Mouse (Mus musculus) heart, postnatal 0 days (tissue): Measurements from ENCODE around the gene Rap1gap2. TPM values are rescaled to one million over a fixed set of nuclear protein-coding genes. Genes with fewer than 3 reads are reported as not detected.

Experiments
- ATAC-seq: fragments of 200-750 bp; cut with Nextera tagmentation; 2 replicates; pipeline ENCODE4 v1.8.0; 2017; ENCODE audit warnings: low read depth, moderate number of reproducible peaks, moderate library complexity; ENCODE audit not compliant: insufficient read depth
- DNase-seq: peaks from one replicate; pipeline ENCODE4 v3.0.0-alpha.2; 2016; ENCODE audit warnings: low spot score
- H3K27ac ChIP-seq: fragments of 300-500 bp; sonication (generic); 2 replicates; pipeline ENCODE4 v1.5.1; 2014; ENCODE audit warnings: low read depth, mild to moderate bottlenecking
- H3K27me3 ChIP-seq: fragments of 300-500 bp; sonication (generic); 2 replicates; pipeline ENCODE4 v1.6.1; 2014; ENCODE audit warnings: low read length, mixed read lengths; ENCODE audit not compliant: control insufficient read depth, insufficient read depth
- H3K36me3 ChIP-seq: fragments of 300-500 bp; sonication (generic); replicated peaks from 2 replicates; pipeline ENCODE4 v1.6.1; 2014; ENCODE audit warnings: low read length, mixed read lengths; ENCODE audit not compliant: control insufficient read depth, insufficient read depth
- H3K4me1 ChIP-seq: fragments of 300-500 bp; sonication (generic); 2 replicates; pipeline ENCODE4 v1.6.1; 2014; ENCODE audit warnings: antibody characterized with exemption; ENCODE audit not compliant: control insufficient read depth, insufficient read depth
- H3K4me2 ChIP-seq: fragments of 300-500 bp; sonication (generic); 2 replicates; pipeline ENCODE4 v1.6.1; 2014; ENCODE audit warnings: low read depth, mild to moderate bottlenecking, low read length, moderate library complexity
- H3K4me3 ChIP-seq: fragments of 300-500 bp; sonication (generic); 2 replicates; pipeline ENCODE4 v1.5.1; 2014; ENCODE audit warnings: low read depth, low read length
- H3K9ac ChIP-seq: fragments of 300-500 bp; sonication (generic); replicated peaks from 2 replicates; pipeline ENCODE4 v1.6.1; 2014; ENCODE audit warnings: low read depth, low read length, mixed read lengths
- H3K9me3 ChIP-seq: fragments of 300-500 bp; sonication (generic); replicated peaks from 2 replicates; pipeline ENCODE4 v1.6.1; 2016; ENCODE audit warnings: low read length; ENCODE audit not compliant: control insufficient read depth
- CTCF ChIP-seq: IDR thresholded peaks from 2 replicates; pipeline ENCODE4 v1.5.1; 2016; ENCODE audit warnings: antibody characterized with exemption, control low read depth, low read depth
- EP300 ChIP-seq: IDR thresholded peaks from 2 replicates; pipeline ENCODE4 v1.6.1; 2016; ENCODE audit warnings: antibody characterized with exemption, low read depth
- WGBS: fragments of 180-500 bp; shearing (Covaris S2); extraction: QIAGEN DNeasy Blood & Tissue Kit; methylation state at CpG from one replicate; pipeline ENCODE4 v1.1.7; 2014; 5-methylcytosine and 5-hydroxymethylcytosine counted together
- polyA plus RNA-seq: library from polyadenylated mRNA; unstranded; fragments of >200 nt; fragmentation: Nextera tagmentation; extraction: Ambion mirVana; gene quantifications from 2 replicates; pipeline ENCODE4 v1.2.1, GENCODE M21; 2015
- total RNA-seq: library from RNA; depleted of rRNA; stranded (reverse); fragments of >200 nt; gene quantifications from 2 replicates; pipeline ENCODE4 v1.2.3, GENCODE M21; 2014; ENCODE audit warnings: low replicate concordance

The Rap1gap2 gene
- total and polyA plus RNA-seq, 2 experiments from 2014 or later = 5.6 to 16.5 TPM

DNA sequence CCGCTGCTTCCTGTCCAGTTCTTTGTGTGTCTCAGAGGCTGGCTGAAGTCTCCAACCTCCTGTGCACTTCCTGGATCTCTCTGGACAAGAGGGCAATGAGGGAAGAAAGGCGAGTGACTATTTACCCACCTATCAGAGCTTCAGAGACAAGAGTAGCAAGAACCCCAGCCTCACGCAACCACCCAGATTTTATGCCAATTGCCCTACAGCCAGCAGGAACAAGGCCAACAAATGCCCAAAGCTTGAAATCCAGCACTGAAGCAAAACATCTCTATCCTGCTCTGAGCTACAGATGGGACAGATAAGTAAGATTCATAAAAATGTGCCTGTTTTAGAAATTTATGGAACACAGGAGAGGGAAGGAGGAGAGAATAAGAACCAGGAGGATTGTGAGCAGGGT lies 109.7 kb downstream of the Rap1gap2 start:
- H3K27ac ChIP-seq = no peak overlapping the region
- no peak overlapping the region for H3K4me3 ChIP-seq
- DNase-seq = no peak
- no peak overlapping the region for H3K9ac ChIP-seq
- TF ChIP-seq CTCF (no peak), EP300 (no peak)
- H3K4me2 ChIP-seq = no peak overlapping the region
- H3K9me3 ChIP-seq = 0 out of 2 replicates have a peak, but pooled peaks cover 2% of the 10 kb centered on the region
- WGBS = 62% methylated on average over 3 of the region's 3 CpGs
- no peaks in the 10 kb centered on the region for H3K27me3 ChIP-seq
- peaks cover 12% of the 10 kb centered on the region for H3K4me1 ChIP-seq
- no peak for ATAC-seq
- no peaks in the 10 kb centered on the region for H3K36me3 ChIP-seq

DNA sequence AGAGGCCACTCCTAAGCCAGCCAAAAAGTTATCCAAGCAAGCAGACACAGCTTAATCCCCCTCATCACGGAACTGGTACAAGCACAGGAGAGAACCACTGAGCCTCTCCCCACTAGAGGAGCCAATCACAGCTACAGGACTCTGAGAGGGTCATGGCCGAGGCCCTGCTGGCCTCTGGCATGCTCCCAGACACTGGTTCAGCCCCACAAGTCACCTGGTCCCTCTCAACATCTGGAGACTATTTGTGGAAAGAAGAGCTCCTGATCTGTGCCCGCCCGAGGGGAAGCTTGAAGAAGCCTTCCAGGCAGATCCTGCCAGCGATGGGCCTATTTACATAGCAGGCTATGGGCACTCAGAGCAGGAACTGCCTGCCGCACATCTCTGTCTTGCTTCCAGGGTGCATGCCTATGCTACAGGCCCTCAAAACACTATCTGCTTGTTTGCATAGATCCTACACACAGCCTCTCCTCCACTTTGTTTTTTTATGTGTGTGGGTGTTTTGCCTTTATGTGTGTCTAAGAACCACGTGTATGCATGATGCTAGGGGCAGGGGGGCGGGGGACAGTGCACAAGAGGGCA lies 111.1 kb downstream of the Rap1gap2 start:
- H3K9me3 ChIP-seq = peaks cover 6% of the 10 kb centered on the region; the same call in 1 of the 2 replicates
- ATAC-seq = peak; percentile 36; the same call in 1 of the 2 replicates
- H3K4me1 ChIP-seq = peaks cover 12% of the 10 kb centered on the region
- H3K27me3 ChIP-seq = no peaks in the 10 kb centered on the region
- no peaks in the 10 kb centered on the region for H3K36me3 ChIP-seq
- H3K27ac ChIP-seq = no peak overlapping the region
- no peak for TF ChIP-seq CTCF
- TF ChIP-seq EP300 = no peak
- H3K9ac ChIP-seq = no peak overlapping the region
- no peak overlapping the region for H3K4me3 ChIP-seq
- no peak for DNase-seq
- WGBS = 42% methylated on average over 8 of the region's 8 CpGs
- H3K4me2 ChIP-seq = no peak overlapping the region

DNA sequence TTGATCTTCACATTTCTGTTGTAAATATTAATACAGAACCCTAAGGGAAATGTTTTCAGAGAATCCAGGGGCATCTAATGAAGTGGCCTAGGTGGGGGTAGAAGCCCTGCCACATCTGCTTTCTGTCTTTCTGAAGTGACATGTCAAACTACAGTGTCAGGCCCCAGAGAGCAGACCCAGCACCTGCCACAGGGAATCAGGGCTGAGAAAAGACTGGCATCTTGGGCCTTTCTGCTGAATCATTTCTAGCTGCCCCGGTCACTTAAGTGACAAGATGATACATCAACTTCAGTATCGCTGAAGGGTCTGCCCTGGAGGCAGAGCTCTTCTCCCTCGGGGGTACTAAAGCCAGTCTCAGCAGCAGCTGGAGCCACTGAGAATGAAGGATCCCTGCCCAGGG lies 111.7 kb downstream of the Rap1gap2 start:
- no peaks in the 10 kb centered on the region for H3K27me3 ChIP-seq
- 30% methylated on average over 3 of the region's 3 CpGs for WGBS
- DNase-seq (no peak), ATAC-seq (no peak)
- H3K4me3 ChIP-seq = no peak overlapping the region
- H3K9me3 ChIP-seq = peaks cover 6% of the 10 kb centered on the region; the same call in 1 of the 2 replicates
- H3K36me3 ChIP-seq = no peaks in the 10 kb centered on the region
- H3K4me2 ChIP-seq = no peak overlapping the region
- H3K27ac ChIP-seq = no peak overlapping the region
- H3K9ac ChIP-seq = no peak overlapping the region
- peaks cover 13% of the 10 kb centered on the region for H3K4me1 ChIP-seq
- TF ChIP-seq EP300 (no peak), CTCF (no peak)

DNA sequence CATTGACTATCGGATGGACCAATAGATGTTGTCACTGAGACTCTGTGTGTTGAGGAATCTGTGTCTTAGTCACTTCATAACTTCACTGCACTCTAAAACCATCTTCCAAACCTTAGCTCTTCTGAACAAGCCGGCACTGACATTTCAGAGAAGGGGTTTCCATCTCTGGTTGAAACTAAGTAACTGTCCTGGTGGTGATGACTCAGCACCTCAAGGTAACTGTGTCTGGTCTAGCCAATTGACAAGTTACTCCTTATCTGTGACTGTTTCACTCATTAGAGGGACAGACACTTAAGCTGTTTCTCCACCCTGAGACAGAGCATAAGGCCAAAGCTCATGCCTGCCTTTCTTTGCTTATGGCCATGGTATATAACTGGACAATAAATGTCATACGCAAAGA lies 114.1 kb downstream of the Rap1gap2 start:
- no peak for ATAC-seq
- TF ChIP-seq EP300 = no peak
- no peak for TF ChIP-seq CTCF
- no peaks in the 10 kb centered on the region for H3K36me3 ChIP-seq
- WGBS = 91% methylated on average over 3 of the region's 3 CpGs
- peaks cover 6% of the 10 kb centered on the region; the same call in 1 of the 2 replicates for H3K9me3 ChIP-seq
- H3K4me2 ChIP-seq = no peak overlapping the region
- DNase-seq = no peak
- H3K27ac ChIP-seq = no peak overlapping the region
- H3K4me3 ChIP-seq = no peak overlapping the region
- peaks cover 25% of the 10 kb centered on the region for H3K4me1 ChIP-seq
- H3K9ac ChIP-seq = no peak overlapping the region
- H3K27me3 ChIP-seq = no peaks in the 10 kb centered on the region

DNA sequence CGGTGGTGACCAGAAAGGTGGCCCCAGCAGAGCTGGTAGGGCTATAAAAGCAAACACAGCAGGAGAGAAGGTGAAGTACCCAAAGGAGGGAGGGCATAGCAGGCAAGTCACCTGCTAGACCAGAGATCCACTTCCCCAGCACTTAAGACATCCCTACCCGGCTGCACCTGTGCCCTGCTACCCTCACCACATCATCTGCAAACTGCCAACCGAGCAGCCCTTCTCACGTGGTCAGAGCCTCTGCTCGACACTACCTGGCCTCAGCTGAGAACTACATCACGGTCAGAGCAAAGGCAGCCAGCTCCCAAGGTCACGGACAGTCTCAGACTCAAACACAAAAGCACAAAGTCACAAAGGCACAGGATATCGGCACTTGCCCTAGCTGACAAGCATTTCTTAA lies 116.8 kb downstream of the Rap1gap2 start:
- no peak overlapping the region for H3K4me3 ChIP-seq
- no peak for ATAC-seq
- no peak overlapping the region for H3K27ac ChIP-seq
- WGBS = 30% methylated on average over 8 of the region's 8 CpGs
- H3K9me3 ChIP-seq = peaks cover 6% of the 10 kb centered on the region; the same call in 1 of the 2 replicates
- no peak for DNase-seq
- peaks cover 13% of the 10 kb centered on the region for H3K4me1 ChIP-seq
- TF ChIP-seq CTCF (no peak), EP300 (no peak)
- no peaks in the 10 kb centered on the region for H3K27me3 ChIP-seq
- H3K9ac ChIP-seq = no peak overlapping the region; the same call in 1 of the 2 replicates
- H3K4me2 ChIP-seq = peak overlapping the region; percentile 37
- no peaks in the 10 kb centered on the region for H3K36me3 ChIP-seq
